Mouse (Mus musculus): ENCODE data around the gene Scube1.

The Scube1 gene

GRCm38 (mm10) chr15:83560941-83561477, 163.8 kb downstream of the Scube1 start:
- in situ Hi-C loops (cut with MboI; ENCODE audit: low pct_unique_long_range_greater_than_20kb in 1 of 2, low sequenced_read_pairs in 2 of 2, unreplicated experiment in 1 of 2), result no loop called here

- in situ Hi-C loops (cut with MboI; ENCODE audit: low pct_unique_long_range_greater_than_20kb in 1 of 2, low sequenced_read_pairs in 2 of 2, unreplicated experiment in 1 of 2), result no loop called here
These were observed 169.5 kb downstream of the Scube1 start for GRCm38 (mm10) chr15:83555161-83555974.

Measured in mouse embryonic stem cell (cell line).